12 mouse cellular contexts compared by ENCODE assay signal in genomic region chr1:184394559-184395194, GRCm38 (mm10).
A peak's percentile ranks its signal among the peaks of the same experiment; 100 is the strongest.
DNase-seq lines count a peak whose midpoint lies in the region; ATAC-seq lines count a peak whose summit lies in the region.
"Had no signal": no experiment of that assay in that cellular context is flagged by ENCODE, and none has a peak within 500 bp of the region (broad histone marks: within the 10 kb centered on the region; RNA-seq: fewer than 3 reads in every experiment).

No protein-coding gene starts in this region.

- H3K36me3 ChIP-seq in heart, embryonic 13.5 days = no peaks in the 10 kb centered on the region
- no peaks in the 10 kb centered on the region for H3K36me3 ChIP-seq in heart, embryonic 10.5 days
- no peaks in the 10 kb centered on the region for H3K36me3 ChIP-seq in neural tube, embryonic 11.5 days (ENCODE audit: control insufficient read depth, insufficient read depth, low read length)
- H3K36me3 ChIP-seq in heart, embryonic 16.5 days (ENCODE audit: control insufficient read depth, insufficient read depth) = no peaks in the 10 kb centered on the region
- H3K36me3 ChIP-seq: neural tube, embryonic 13.5 days had no signal

- no peak overlapping the region for H3K4me3 ChIP-seq in heart, embryonic 13.5 days
- no peak overlapping the region for H3K4me3 ChIP-seq in heart, embryonic 10.5 days
- H3K4me3 ChIP-seq in neural tube, embryonic 11.5 days (ENCODE audit: low read depth, low read length) = no peak overlapping the region
- H3K4me3 ChIP-seq in heart, embryonic 16.5 days (ENCODE audit: low read length) = no peak overlapping the region; the same call in 1 of the 2 replicates
- H3K4me3 ChIP-seq: neural tube, embryonic 13.5 days had no signal

- 67% methylated on average over 12 of the region's 12 CpGs for WGBS in heart, embryonic 13.5 days
- WGBS in heart, embryonic 10.5 days = 77% methylated on average over 12 of the region's 12 CpGs
- 71% methylated on average over 12 of the region's 12 CpGs for WGBS in neural tube, embryonic 11.5 days
- 69% methylated on average over 12 of the region's 12 CpGs for whole genome bisulfite sequencing in heart, embryonic 16.5 days

- no peak for ATAC-seq in heart, embryonic 13.5 days (ENCODE audit: extremely low read depth, insufficient number of reproducible peaks, low FRiP score, low TSS enrichment)
- ATAC-seq in neural tube, embryonic 11.5 days (ENCODE audit: insufficient read depth, low FRiP score, low TSS enrichment) = no peak
- ATAC-seq in heart, embryonic 16.5 days (replicated peaks; ENCODE audit: extremely low read depth, insufficient read depth, low FRiP score) = no peak
- ATAC-seq: forebrain, postnatal 0 days had no signal

- DNase-seq in heart, embryonic 10.5 days (ENCODE audit: low spot score) = no peak
- DNase-seq in neural tube, embryonic 11.5 days (ENCODE audit: low spot score) = peak; percentile 12
- DNase-seq in neural tube, embryonic 10.5 days (ENCODE audit: extremely low spot score, low spot score) = no peak
- DNase-seq in thymus, postnatal 36 days = no peak
- no peak for DNase-seq in embryo, embryonic 10.5 days (ENCODE audit: low spot score)

- no peaks in the 10 kb centered on the region for H3K27me3 ChIP-seq in heart, embryonic 13.5 days (replicated peaks)
- no peaks in the 10 kb centered on the region for H3K27me3 ChIP-seq in heart, embryonic 10.5 days (ENCODE audit: insufficient read depth, poor library complexity, severe bottlenecking)
- no peaks in the 10 kb centered on the region for H3K27me3 ChIP-seq in neural tube, embryonic 11.5 days (ENCODE audit: control insufficient read depth, insufficient read depth, low read length)
- H3K27me3 ChIP-seq in heart, embryonic 16.5 days (ENCODE audit: control insufficient read depth, insufficient read depth, low read length) = no peaks in the 10 kb centered on the region
- H3K27me3 ChIP-seq: CH12.LX; neural tube, embryonic 13.5 days had no signal

- H3K9me3 ChIP-seq in heart, embryonic 13.5 days = no peaks in the 10 kb centered on the region
- H3K9me3 ChIP-seq in heart, embryonic 10.5 days = no peaks in the 10 kb centered on the region
- no peaks in the 10 kb centered on the region for H3K9me3 ChIP-seq in neural tube, embryonic 11.5 days (ENCODE audit: control insufficient read depth, low read length)
- no peaks in the 10 kb centered on the region for H3K9me3 ChIP-seq in heart, embryonic 16.5 days (replicated peaks; ENCODE audit: control insufficient read depth, low read length)
- H3K9me3 ChIP-seq: neural tube, embryonic 13.5 days had no signal

- H3K27ac ChIP-seq in heart, embryonic 13.5 days (replicated peaks) = no peak overlapping the region
- no peak overlapping the region for H3K27ac ChIP-seq in heart, embryonic 10.5 days
- H3K27ac ChIP-seq in neural tube, embryonic 11.5 days (ENCODE audit: low read depth, low read length) = no peak overlapping the region
- H3K27ac ChIP-seq in heart, embryonic 16.5 days (ENCODE audit: low read length) = no peak overlapping the region
- H3K27ac ChIP-seq: liver, embryonic 14.5 days; macrophage; neural tube, embryonic 13.5 days had no signal

- no peak overlapping the region for H3K9ac ChIP-seq in heart, embryonic 13.5 days
- H3K9ac ChIP-seq in neural tube, embryonic 11.5 days (ENCODE audit: low read length) = no peak overlapping the region
- no peak overlapping the region for H3K9ac ChIP-seq in heart, embryonic 16.5 days (ENCODE audit: low read length)
- H3K9ac ChIP-seq: forebrain, postnatal 0 days; liver, embryonic 14.5 days; neural tube, embryonic 13.5 days had no signal

- peak overlapping the region; percentile 20; the same call in 1 of the 2 replicates for H3K4me2 ChIP-seq in heart, embryonic 13.5 days
- H3K4me2 ChIP-seq in neural tube, embryonic 11.5 days (ENCODE audit: low read depth) = no peak overlapping the region
- H3K4me2 ChIP-seq in heart, embryonic 16.5 days (ENCODE audit: low read depth, low read length) = peak overlapping the region; percentile 37; the same call in 1 of the 2 replicates
- H3K4me2 ChIP-seq: neural tube, embryonic 13.5 days had no signal

- no peaks in the 10 kb centered on the region for H3K4me1 ChIP-seq in heart, embryonic 13.5 days
- peaks cover 5% of the 10 kb centered on the region; the same call in 1 of the 2 replicates for H3K4me1 ChIP-seq in heart, embryonic 10.5 days
- H3K4me1 ChIP-seq in neural tube, embryonic 11.5 days (ENCODE audit: control insufficient read depth, insufficient read depth, low read length) = no peaks in the 10 kb centered on the region
- no peaks in the 10 kb centered on the region for H3K4me1 ChIP-seq in heart, embryonic 16.5 days (ENCODE audit: control insufficient read depth, insufficient read depth, low read length)
- H3K4me1 ChIP-seq: neural tube, embryonic 13.5 days had no signal
